Mouse (Mus musculus) frontal cortex, postnatal 36 days (tissue): ENCODE data around the gene Rad9a.

ENCODE experiments used
- DNase-seq, 2 experiments: peaks; one replicate each; pipeline ENCODE4 v3.0.0; 2022; ENCODE audit warnings: low spot score in 2 of 2

The Rad9a gene

DNA sequence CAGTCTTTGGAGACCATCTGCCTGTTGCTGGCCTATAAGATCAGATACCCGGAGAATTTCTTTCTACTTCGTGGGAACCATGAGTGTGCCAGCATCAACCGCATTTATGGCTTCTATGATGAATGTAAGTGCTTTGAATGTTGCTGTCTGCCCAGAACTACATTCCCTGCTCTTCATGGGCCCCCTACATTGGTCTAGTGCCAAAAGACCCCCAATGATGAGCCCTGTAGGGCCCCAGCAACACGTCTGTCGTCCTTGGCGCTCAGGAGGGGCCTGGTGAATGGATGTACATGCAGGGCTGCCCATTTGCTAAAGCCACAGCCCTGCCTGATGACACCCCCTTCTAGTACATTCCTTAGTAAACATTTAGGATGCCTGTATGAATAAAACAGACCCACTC is 8.3 kb downstream of the Rad9a start:
- no peak for DNase-seq

DNA sequence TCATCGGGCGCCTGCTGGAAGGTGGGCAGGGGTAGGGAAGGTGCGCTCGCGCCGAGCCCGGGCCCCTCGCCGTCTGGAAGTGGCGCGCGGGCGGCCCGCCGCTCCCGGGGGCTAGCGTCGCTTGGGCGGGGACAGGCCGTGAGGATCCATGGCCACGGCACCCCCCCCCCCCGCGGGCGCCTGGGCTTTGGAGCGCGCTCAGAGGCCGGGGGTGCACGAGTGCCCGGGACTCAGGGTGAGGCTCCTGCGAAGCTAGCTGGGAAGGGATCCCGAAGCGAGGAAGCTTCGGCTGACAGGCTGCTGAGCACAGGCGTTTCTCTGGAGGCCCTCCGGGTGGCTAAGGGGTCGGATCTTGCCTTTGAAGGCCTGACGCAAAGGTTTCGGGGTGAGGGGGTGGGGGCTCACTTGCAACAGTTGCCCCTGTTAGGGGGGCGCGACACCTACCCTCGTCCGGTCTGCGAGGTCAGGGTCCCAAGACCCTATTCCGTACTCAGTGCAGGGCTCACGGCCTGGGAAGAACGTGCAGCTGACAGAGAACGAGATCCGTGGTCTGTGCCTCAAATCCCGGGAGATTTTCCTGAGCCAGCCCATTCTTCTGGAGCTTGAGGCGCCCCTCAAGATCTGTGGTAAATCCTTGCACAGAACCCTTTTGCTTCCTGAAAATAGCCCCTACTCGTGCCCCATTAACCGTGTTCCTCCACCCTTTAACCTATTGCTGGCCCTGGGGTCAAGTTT is 9.0 kb downstream of the Rad9a start:
- no peak for DNase-seq

DNA sequence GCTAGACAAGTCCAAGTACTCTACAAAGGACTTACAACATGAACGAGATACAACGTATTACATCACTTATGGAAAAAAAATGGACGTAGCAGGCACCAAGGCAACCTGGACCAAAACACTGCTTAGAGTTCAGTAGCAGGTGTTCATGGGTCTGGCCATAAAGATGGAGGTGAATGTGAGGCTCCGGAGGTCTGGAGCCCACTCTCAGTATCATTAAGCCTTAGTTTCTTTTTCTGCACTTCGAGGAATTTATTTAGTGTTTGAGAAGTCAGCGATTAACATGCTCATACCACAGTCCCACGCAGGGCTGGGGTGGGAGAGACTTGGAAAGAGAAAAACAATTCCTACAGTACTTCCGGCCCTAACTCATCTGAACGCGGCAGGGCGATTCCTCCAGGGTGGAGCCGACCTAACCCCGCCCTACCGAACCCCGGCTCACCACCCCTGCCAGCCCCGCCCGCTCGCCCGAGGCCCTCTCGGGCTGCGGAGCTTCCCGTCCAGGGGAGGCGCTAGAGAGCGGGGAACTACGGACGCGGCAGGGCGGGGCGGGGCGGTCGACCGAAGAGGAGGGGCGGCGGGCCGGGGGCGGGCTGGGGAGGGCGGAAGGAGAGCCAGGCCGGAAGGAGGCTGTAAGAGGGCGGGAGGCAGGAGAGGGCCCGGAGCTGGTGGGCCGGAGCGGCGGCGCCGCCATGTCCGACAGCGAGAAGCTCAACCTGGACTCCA is 9.8 kb downstream of the Rad9a start, which contains the start of gene Ppp1ca:
Gene Ppp1ca (plus strand): TSS at position 538 of the 723 bp plus-strand sequence.
- peak; percentile 86 to 89 for DNase-seq

GRCm38 (mm10) chr19:4190831-4191334 is 10.6 kb downstream of the Rad9a start, which contains the start of gene Tbc1d10c:
TSS of gene Tbc1d10c (minus strand) at chr19:4191284.
- DNase-seq, result no peak

DNA sequence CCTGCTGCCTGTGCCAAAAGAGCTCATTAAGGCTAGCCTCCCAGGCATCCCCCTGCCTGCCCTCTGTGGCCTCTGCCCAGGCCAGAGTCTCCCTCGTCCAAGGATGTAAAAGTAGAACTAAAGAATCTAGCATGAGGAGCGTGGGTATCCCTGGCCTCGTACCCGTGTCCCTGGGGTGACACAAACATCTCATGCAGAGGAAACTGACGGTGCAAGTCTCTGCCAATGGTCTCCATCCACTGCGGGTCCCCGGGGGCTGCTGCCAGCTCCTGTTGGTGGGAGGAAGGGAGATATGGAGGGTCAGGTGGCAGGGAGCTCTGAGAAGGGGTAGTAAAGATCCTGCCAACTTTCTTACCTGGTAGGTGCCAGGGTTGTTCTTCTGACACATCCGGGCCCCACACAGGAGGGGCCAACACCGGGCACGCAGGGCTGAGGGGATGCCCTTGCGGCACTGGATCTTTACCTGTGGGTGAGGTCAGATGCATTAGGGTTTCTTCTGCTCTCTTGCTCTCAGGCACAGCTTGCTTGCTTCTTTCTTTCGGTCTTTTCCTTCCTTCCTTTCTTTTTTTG is 12.3 kb downstream of the Rad9a start:
- no peak for DNase-seq

DNA sequence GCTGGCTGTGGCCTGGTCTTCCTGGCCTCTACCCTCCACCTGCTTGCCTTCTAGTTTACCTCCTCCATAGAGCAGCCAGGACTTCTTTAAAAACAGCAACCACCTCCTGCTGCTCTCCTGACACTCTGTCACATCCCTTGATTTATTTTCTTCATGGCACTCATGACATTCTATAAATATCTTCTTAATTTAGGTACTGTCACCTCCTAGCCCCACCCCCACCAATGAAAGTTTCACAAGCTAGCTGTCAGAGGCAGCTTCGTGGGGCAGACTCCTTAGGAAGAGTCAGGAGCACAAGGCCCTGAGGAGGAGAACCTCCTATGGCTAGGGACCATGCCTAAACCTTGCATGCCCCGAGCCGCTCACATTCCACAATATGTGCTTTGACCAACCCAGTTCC is 14.2 kb downstream of the Rad9a start:
- no peak for DNase-seq

- no peak for DNase-seq
Observed at GRCm38 (mm10) chr19:4184976-4185975, 16.2 kb downstream of the Rad9a start.

- no peak for DNase-seq
Observed at GRCm38 (mm10) chr19:4183689-4184088, 17.8 kb downstream of the Rad9a start.

DNA sequence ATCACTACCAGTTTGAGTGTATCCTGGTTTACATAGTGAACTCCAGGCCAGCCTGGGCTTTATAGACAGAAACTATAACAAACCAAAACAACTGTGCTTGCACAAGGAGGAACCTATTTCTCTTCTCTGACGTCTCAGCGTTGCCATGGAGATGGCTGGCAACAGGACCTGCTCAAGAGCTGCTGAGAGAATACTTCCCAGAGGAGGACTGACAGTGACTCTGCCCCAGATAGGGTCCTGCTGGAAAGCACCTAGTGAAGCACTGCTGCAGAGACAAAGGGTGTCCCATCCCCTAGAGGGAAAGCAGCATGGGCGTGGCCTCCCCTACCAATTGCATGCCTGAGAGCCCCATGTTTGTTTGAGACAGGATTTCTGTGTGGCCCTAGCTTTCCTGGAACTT is 19.6 kb downstream of the Rad9a start:
- DNase-seq, result peak; percentile 62 to 84

DNA sequence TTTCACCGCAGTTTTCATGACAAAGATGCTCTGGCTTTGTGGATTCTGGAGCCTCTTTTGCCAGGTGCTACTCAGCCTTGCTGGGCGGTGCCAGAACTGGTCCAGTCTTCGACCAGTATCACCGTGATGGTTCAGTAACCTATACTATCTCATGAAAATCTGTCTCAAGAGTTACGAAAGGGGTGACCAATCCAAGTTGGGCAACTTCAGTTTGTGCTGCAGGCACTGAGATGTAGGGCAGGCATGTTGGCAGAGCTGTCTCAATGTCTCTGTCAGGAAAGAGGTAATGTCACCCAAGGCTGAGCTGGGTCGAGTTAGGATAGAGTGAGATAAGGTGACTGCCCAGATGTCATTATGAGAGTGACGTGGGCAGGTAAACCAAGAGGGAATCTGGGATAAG is 21.1 kb downstream of the Rad9a start:
- no peak for DNase-seq

DNA sequence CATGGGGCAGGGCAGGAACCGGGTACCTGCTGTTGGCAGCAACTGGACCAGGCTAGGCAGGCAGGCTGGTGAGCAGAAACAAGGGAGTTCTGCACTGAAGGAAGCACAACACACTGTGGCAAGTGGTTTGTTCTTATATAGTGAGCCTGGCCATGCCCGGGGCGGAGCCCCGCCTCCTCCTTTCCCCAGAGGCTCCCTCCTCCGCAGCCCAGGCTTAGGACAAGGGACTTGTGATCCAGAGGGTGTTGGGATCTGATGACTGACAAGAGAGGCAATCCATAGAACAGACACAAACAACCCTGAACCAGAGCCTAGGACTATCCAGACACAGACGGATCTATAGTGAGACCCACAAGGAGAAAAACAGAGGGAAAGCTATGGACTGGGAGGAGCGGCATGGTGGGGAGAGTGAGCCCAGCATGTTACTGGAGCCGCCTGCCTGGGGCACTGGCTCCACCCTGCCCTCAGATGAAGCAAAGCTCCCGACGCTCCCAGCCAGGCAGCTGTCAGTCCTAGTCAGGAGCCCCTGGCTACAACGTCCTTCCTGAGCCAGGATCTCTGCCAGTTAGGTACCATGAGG is 26.0 kb downstream of the Rad9a start, which contains the start of gene Carns1:
Gene Carns1 (minus strand): TSS at position 112 of the 580 bp plus-strand sequence.
- peak in 1 of 2 experiments; percentile 27 for DNase-seq

- no peak for DNase-seq
Observed at GRCm38 (mm10) chr19:4172925-4173324, 28.5 kb downstream of the Rad9a start.

GRCm38 (mm10) chr19:4171393-4172290 is 29.8 kb downstream of the Rad9a start:
- no peak for DNase-seq

- no peak for DNase-seq
Observed at GRCm38 (mm10) chr19:4170723-4171392, 30.6 kb downstream of the Rad9a start.

- no peak for DNase-seq
Observed at GRCm38 (mm10) chr19:4169810-4170209, 31.7 kb downstream of the Rad9a start.

DNA sequence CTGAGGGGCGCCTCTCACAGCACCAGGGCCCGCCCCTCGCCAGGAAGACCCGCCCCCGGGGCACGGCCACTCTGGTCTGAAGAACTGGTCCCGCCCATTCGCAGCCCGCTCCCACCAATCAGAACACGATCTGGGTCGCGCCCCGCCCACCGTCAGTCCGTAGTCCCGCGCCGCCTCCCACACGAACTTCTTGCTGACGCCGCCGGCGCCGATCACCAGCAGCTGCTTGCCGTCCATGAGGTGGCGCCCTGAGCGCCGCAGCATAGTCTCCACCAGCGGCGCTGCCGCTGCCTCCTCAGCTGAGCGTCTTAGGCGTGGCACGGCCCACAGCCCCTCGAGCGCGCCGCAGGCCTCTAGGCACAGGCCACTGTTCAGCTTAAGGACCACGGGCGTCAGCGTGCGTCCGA is 32.1 kb downstream of the Rad9a start:
- DNase-seq, result peak; percentile 99 to 100

GRCm38 (mm10) chr19:4166678-4167476 is 34.6 kb downstream of the Rad9a start:
- DNase-seq, result no peak

- no peak for DNase-seq
Observed at GRCm38 (mm10) chr19:4164721-4165120, 36.7 kb downstream of the Rad9a start.
